Mouse (Mus musculus): ENCODE measurements around the gene Fgd1. TPM values are rescaled to one million over a fixed set of nuclear protein-coding genes. Genes with fewer than 3 reads are reported as not detected.

Fgd1 gene
- polyA plus RNA-seq, 1 experiment from 2014 or later = 1.9 TPM

DNA sequence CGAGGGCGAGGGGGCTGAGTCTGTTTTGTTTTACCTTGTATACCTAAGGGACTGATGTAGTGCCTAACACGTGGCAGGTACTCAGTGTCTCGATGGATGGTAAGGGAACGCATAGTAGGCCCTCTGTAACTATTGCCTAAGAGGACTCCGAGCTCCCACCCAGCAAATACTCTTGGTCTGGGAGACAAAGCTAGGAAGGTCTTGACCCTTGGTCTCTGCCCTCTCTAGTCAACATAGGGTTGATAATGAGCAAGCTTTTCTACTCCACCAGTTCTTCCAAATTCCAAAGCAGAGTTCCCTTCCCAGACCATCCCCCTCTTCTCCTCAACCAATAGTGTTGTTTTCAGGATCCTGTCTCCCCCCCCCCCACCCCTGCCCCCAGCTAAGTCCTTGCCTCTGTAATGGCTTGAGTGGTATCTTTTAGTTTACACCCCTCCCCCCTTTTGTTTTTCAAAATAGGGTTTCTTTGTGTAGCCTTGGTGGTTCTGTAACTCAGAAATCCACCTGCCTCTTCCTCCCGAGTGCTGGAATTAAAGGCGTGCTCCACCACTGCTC, 3.8 kb downstream of the Fgd1 start:
- WGBS (ENCODE audit: insufficient replicate concordance) = 51% methylated on average over 8 of the region's 8 CpGs
- Histone ChIP-seq H3K4me1 (replicated peaks) (no peaks in the 10 kb centered on the region), H3K4me3 (replicated peaks) (no peak overlapping the region), H3K9me3 (replicated peaks) (no peaks in the 10 kb centered on the region), H3K27me3 (peaks cover 44% of the 10 kb centered on the region), H3K36me3 (replicated peaks) (no peaks in the 10 kb centered on the region), H3K4me2 (0 out of 2 replicates have a peak overlapping the region, but pooled peaks have one; percentile 58), H3K27ac (replicated peaks) (no peak overlapping the region), H3K9ac (no peak overlapping the region)
- ATAC-seq (ENCODE audit: insufficient read depth) = peak; percentile 53

- Histone ChIP-seq H3K9me3 (replicated peaks) (no peaks in the 10 kb centered on the region), H3K36me3 (replicated peaks) (no peaks in the 10 kb centered on the region), H3K4me1 (replicated peaks) (no peaks in the 10 kb centered on the region), H3K27me3 (peaks cover 41% of the 10 kb centered on the region), H3K9ac (no peak overlapping the region), H3K4me2 (no peak overlapping the region), H3K27ac (replicated peaks) (no peak overlapping the region), H3K4me3 (replicated peaks) (no peak overlapping the region)
- WGBS (ENCODE audit: insufficient replicate concordance) = 51% methylated on average over 7 of the region's 7 CpGs
- no peak for ATAC-seq (ENCODE audit: insufficient read depth)
Measured at GRCm38 (mm10) chrX:151050337-151050736, 4.4 kb downstream of the Fgd1 start.

DNA sequence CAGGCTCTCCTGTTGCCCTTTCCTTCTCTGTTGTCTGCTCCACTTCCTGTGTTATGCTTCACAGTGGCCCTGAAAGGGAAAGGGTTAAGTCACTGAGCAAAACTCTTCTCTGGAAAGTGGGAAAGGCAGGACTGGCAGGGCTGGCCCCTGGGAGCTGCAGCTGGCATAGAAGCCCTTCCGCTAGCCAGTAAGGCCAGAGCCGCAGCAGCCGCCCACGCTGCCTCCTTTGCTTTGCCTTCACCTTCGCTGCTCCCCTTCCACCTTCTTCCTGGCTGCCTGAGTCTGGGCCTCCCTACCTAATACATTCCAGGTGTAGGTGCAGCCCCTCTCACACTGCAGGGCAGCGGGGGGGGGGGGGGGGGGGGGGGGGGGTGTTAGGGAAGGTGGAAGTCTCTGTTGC, 8.5 kb downstream of the Fgd1 start:
- H3K27me3 ChIP-seq = no peaks in the 10 kb centered on the region; the same call in 1 of the 2 replicates
- H3K27ac ChIP-seq (replicated peaks) = no peak overlapping the region
- no peaks in the 10 kb centered on the region for H3K36me3 ChIP-seq (replicated peaks)
- H3K4me3 ChIP-seq (replicated peaks) = no peak overlapping the region
- no peak overlapping the region for H3K9ac ChIP-seq
- no peaks in the 10 kb centered on the region for H3K9me3 ChIP-seq (replicated peaks)
- H3K4me2 ChIP-seq = no peak overlapping the region
- H3K4me1 ChIP-seq (replicated peaks) = no peaks in the 10 kb centered on the region
- no peak for ATAC-seq (ENCODE audit: insufficient read depth)
- 89% methylated on average over 5 of the region's 6 CpGs for WGBS (ENCODE audit: insufficient replicate concordance)

DNA sequence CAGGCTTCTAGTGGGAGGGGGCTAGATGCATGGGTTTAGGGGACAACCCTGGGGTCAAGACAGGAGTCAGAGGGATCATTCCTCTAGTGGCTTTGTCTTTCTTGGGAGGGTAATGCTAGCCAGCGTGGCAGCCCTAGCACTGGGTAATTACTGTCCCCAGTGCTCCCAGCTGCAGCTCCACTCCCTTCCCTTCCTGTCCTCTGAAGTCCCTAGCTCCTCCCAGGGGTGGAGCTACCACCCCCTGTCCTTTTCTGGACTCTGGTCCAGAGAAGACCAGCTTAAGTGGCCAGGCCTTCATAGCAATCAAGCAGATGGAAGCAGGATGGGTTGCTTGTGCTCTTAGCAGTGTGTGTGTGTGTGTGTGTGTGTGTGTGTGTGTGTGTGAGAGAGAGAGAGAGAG, 9.6 kb downstream of the Fgd1 start:
- Histone ChIP-seq H3K9ac (no peak overlapping the region), H3K4me2 (no peak overlapping the region), H3K36me3 (replicated peaks) (no peaks in the 10 kb centered on the region), H3K27ac (replicated peaks) (no peak overlapping the region), H3K27me3 (no peaks in the 10 kb centered on the region; the same call in 1 of the 2 replicates), H3K9me3 (replicated peaks) (no peaks in the 10 kb centered on the region), H3K4me1 (replicated peaks) (no peaks in the 10 kb centered on the region), H3K4me3 (replicated peaks) (no peak overlapping the region)
- WGBS (ENCODE audit: insufficient replicate concordance) = 33% methylated on average over 1 of the region's 1 CpGs
- ATAC-seq (ENCODE audit: insufficient read depth) = no peak

GRCm38 (mm10) chrX:151059346-151059745, 13.4 kb downstream of the Fgd1 start:
- Histone ChIP-seq H3K4me2 (no peak overlapping the region), H3K9ac (no peak overlapping the region), H3K27ac (replicated peaks) (no peak overlapping the region), H3K27me3 (no peaks in the 10 kb centered on the region), H3K4me3 (replicated peaks) (no peak overlapping the region), H3K36me3 (replicated peaks) (no peaks in the 10 kb centered on the region), H3K9me3 (replicated peaks) (no peaks in the 10 kb centered on the region), H3K4me1 (replicated peaks) (no peaks in the 10 kb centered on the region)
- no peak for ATAC-seq (ENCODE audit: insufficient read depth)
- 38% methylated on average over 1 of the region's 1 CpGs for WGBS (ENCODE audit: insufficient replicate concordance)

- H3K36me3 ChIP-seq (replicated peaks) = no peaks in the 10 kb centered on the region
- 19% methylated on average over 3 of the region's 3 CpGs for WGBS (ENCODE audit: insufficient replicate concordance)
- H3K9ac ChIP-seq = no peak overlapping the region
- H3K27ac ChIP-seq (replicated peaks) = no peak overlapping the region
- no peak overlapping the region for H3K4me3 ChIP-seq (replicated peaks)
- H3K27me3 ChIP-seq = no peaks in the 10 kb centered on the region; the same call in 1 of the 2 replicates
- no peaks in the 10 kb centered on the region for H3K9me3 ChIP-seq (replicated peaks)
- no peak overlapping the region for H3K4me2 ChIP-seq
- H3K4me1 ChIP-seq (replicated peaks) = no peaks in the 10 kb centered on the region
- no peak for ATAC-seq (ENCODE audit: insufficient read depth)
Measured at GRCm38 (mm10) chrX:151061615-151062299, 15.8 kb downstream of the Fgd1 start.

DNA sequence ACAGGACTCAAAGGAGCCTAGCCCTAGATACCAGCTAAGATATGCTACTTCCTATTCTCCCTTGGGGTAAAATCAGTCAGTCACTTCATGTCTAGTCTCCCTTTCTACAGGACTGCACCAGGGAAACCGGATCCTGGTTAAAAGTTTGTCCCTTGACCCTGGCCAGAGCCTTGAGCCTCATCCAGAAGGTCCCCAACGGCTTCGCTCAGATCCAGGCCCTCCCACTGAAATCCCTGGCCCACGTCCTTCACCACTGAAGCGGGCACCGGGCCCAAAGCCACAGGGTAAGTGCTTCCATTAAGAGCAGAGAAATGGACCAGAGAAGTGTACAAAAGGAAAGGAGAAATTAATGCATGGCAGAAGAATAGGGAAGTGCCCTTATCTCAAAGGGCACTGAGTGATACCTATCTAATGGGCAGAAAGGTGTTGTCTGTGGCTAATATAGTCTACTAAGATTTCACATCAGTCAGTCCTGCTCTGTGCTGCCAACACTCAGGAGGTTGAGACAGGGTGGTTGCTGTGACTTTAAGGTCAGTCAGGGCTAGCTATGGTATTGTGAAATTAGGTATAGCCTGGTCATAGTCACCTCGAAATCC, 20.2 kb downstream of the Fgd1 start:
- no peaks in the 10 kb centered on the region for H3K36me3 ChIP-seq (replicated peaks)
- no peaks in the 10 kb centered on the region for H3K9me3 ChIP-seq (replicated peaks)
- H3K4me1 ChIP-seq (replicated peaks) = no peaks in the 10 kb centered on the region
- ATAC-seq (ENCODE audit: insufficient read depth) = no peak
- no peak overlapping the region for H3K27ac ChIP-seq (replicated peaks)
- no peak overlapping the region for H3K4me2 ChIP-seq
- H3K27me3 ChIP-seq = peaks cover 2% of the 10 kb centered on the region; the same call in 1 of the 2 replicates
- no peak overlapping the region for H3K4me3 ChIP-seq (replicated peaks)
- WGBS (ENCODE audit: insufficient replicate concordance) = 65% methylated on average over 7 of the region's 7 CpGs
- H3K9ac ChIP-seq = no peak overlapping the region

DNA sequence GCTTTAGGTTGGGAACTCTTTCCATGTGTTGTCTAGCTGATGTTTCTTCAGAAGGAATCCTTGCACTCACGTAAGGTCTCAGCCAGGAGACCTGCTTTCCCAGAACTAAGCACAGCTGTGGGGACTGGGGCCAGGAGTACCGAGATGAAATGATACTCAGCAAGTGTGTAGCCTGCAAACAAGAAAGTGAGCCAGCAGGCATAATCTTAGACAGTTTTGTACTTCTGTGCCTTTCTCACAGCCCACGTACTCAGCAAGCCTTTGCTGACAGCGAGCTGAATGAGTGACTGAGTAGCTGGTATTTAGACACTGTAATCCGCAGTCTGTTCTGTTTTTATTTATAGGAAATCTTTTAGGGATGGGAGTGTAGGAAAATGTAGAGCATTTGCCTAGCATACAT, 21.9 kb downstream of the Fgd1 start:
- H3K27ac ChIP-seq (replicated peaks) = no peak overlapping the region
- no peak overlapping the region for H3K4me2 ChIP-seq
- no peaks in the 10 kb centered on the region for H3K9me3 ChIP-seq (replicated peaks)
- no peaks in the 10 kb centered on the region for H3K36me3 ChIP-seq (replicated peaks)
- H3K27me3 ChIP-seq = peaks cover 2% of the 10 kb centered on the region; the same call in 1 of the 2 replicates
- ATAC-seq (ENCODE audit: insufficient read depth) = no peak
- H3K4me1 ChIP-seq (replicated peaks) = no peaks in the 10 kb centered on the region
- WGBS (ENCODE audit: insufficient replicate concordance) = 57% methylated on average over 5 of the region's 5 CpGs
- H3K9ac ChIP-seq = no peak overlapping the region
- H3K4me3 ChIP-seq (replicated peaks) = no peak overlapping the region

- WGBS (ENCODE audit: insufficient replicate concordance) = 85% methylated on average over 5 of the region's 5 CpGs
Measured at GRCm38 (mm10) chrX:151076007-151076406, 30.1 kb downstream of the Fgd1 start.

GRCm38 (mm10) chrX:151076941-151077485, 31.1 kb downstream of the Fgd1 start:
- H3K4me3 ChIP-seq (replicated peaks) = no peak overlapping the region
- H3K27ac ChIP-seq (replicated peaks) = no peak overlapping the region
- H3K9me3 ChIP-seq (replicated peaks) = no peaks in the 10 kb centered on the region
- ATAC-seq (ENCODE audit: insufficient read depth) = no peak
- no peak overlapping the region for H3K4me2 ChIP-seq
- no peak overlapping the region for H3K9ac ChIP-seq
- WGBS (ENCODE audit: insufficient replicate concordance) = 68% methylated on average over 4 of the region's 4 CpGs
- no peaks in the 10 kb centered on the region for H3K4me1 ChIP-seq (replicated peaks)
- H3K36me3 ChIP-seq (replicated peaks) = 0 out of 2 replicates have a peak, but pooled peaks cover 2% of the 10 kb centered on the region
- no peaks in the 10 kb centered on the region for H3K27me3 ChIP-seq

More at GRCm38 (mm10) chrX:151076007-151076406, 30.1 kb downstream of the Fgd1 start:
- Histone ChIP-seq H3K4me2 (no peak overlapping the region), H3K27me3 (no peaks in the 10 kb centered on the region), H3K9ac (no peak overlapping the region), H3K36me3 (replicated peaks) (0 out of 2 replicates have a peak, but pooled peaks cover 2% of the 10 kb centered on the region), H3K4me1 (replicated peaks) (no peaks in the 10 kb centered on the region), H3K9me3 (replicated peaks) (no peaks in the 10 kb centered on the region), H3K4me3 (replicated peaks) (no peak overlapping the region), H3K27ac (replicated peaks) (no peak overlapping the region)
- no peak for ATAC-seq (ENCODE audit: insufficient read depth)

GRCm38 (mm10) chrX:151085599-151085998, 39.6 kb downstream of the Fgd1 start:
- ATAC-seq (ENCODE audit: insufficient read depth) = no peak
- 39% methylated on average over 2 of the region's 2 CpGs for WGBS (ENCODE audit: insufficient replicate concordance)
- no peak overlapping the region for H3K4me2 ChIP-seq

More at GRCm38 (mm10) chrX:151085599-151085998, 39.6 kb downstream of the Fgd1 start:
- no peaks in the 10 kb centered on the region for H3K9me3 ChIP-seq (replicated peaks)
- H3K4me1 ChIP-seq (replicated peaks) = no peaks in the 10 kb centered on the region
- H3K36me3 ChIP-seq (replicated peaks) = peaks cover 17% of the 10 kb centered on the region
- H3K9ac ChIP-seq = no peak overlapping the region
- no peak overlapping the region for H3K27ac ChIP-seq (replicated peaks)
- no peak overlapping the region for H3K4me3 ChIP-seq (replicated peaks)
- 0 out of 2 replicates have a peak, but pooled peaks cover 2% of the 10 kb centered on the region for H3K27me3 ChIP-seq

All from liver, embryonic 15.5 days (tissue).